Mouse (Mus musculus) MEL (cell line): ENCODE measurements around the gene Supt4a. TPM values are rescaled to one million over a fixed set of nuclear protein-coding genes. Genes with fewer than 3 reads are reported as not detected.
A peak's percentile ranks its signal among the peaks of the same experiment; 100 is the strongest.

Experiments
- DNase-seq: peaks from one replicate; pipeline ENCODE4 v3.0.0; 2011; ENCODE audit warnings: low read depth, low spot score
- H3K27ac ChIP-seq: 2 replicates; pipeline ENCODE4 v1.5.1; 2012; ENCODE audit warnings: low read depth, mild to moderate bottlenecking, control low read depth, low read length, moderate library complexity; ENCODE audit not compliant: control insufficient read depth
- H3K27me3 ChIP-seq, 2 experiments: fragments of 150-350 bp in 1 of 2; sonication (generic) in 1 of 2; 2 replicates each; pipeline ENCODE4 v1.6.1; 2012; ENCODE audit warnings: low read length in 2 of 2, mild to moderate bottlenecking in 2 of 2, improper control_type of control experiment in 1 of 2, moderate library complexity in 1 of 2; ENCODE audit not compliant: insufficient read depth in 2 of 2, control insufficient read depth in 1 of 2
- H3K36me3 ChIP-seq, 2 experiments: 2 replicates each; pipeline ENCODE4 v1.6.1; 2012 to 2014; ENCODE audit warnings: low read length in 2 of 2, improper control_type of control experiment in 1 of 2, inconsistent platforms in 1 of 2, mild to moderate bottlenecking in 1 of 2; ENCODE audit not compliant: insufficient read depth in 2 of 2, control insufficient read depth in 1 of 2
- H3K4me1 ChIP-seq, 2 experiments: fragments of 150-350 bp in 1 of 2; sonication (generic) in 1 of 2; 2 replicates each; pipeline ENCODE4 v1.6.1; 2012; ENCODE audit warnings: low read length in 2 of 2, improper control_type of control experiment in 1 of 2, mild to moderate bottlenecking in 1 of 2; ENCODE audit not compliant: insufficient read depth in 2 of 2, control insufficient read depth in 1 of 2
- H3K4me3 ChIP-seq, 2 experiments: fragments of 150-350 bp in 1 of 2; sonication (generic) in 1 of 2; 2 replicates each; pipeline ENCODE4 v1.5.1; 2012; ENCODE audit warnings: low read depth in 2 of 2, low read length in 2 of 2, mild to moderate bottlenecking in 2 of 2, moderate library complexity in 2 of 2, control low read depth in 1 of 2, improper control_type of control experiment in 1 of 2; ENCODE audit not compliant: control insufficient read depth in 1 of 2, insufficient read depth in 1 of 2
- H3K79me2 ChIP-seq: 2 replicates; pipeline ENCODE4 v1.6.1; 2012; ENCODE audit warnings: mild to moderate bottlenecking, low read length, moderate library complexity; ENCODE audit not compliant: control insufficient read depth, poor library complexity, insufficient read depth
- H3K9ac ChIP-seq: 2 replicates; pipeline ENCODE4 v1.6.1; 2012; ENCODE audit warnings: low read depth, mild to moderate bottlenecking, control low read depth, low read length, moderate library complexity; ENCODE audit not compliant: control insufficient read depth, poor library complexity, severe bottlenecking
- H3K9me3 ChIP-seq: fragments of 150-350 bp; sonication (generic); replicated peaks from 2 replicates; pipeline ENCODE4 v1.6.1; 2012; ENCODE audit warnings: mild to moderate bottlenecking, low read length, improper control_type of control experiment, moderate library complexity; ENCODE audit not compliant: insufficient read depth
- BHLHE40 ChIP-seq: IDR thresholded peaks from 2 replicates; pipeline ENCODE4 v1.6.1; 2012; ENCODE audit warnings: low read depth, mild to moderate bottlenecking, inconsistent platforms, low read length, improper control_type of control experiment, borderline replicate concordance
- CHD1 ChIP-seq: IDR thresholded peaks from 2 replicates; pipeline ENCODE4 v1.6.1; 2012; ENCODE audit warnings: low read depth, mild to moderate bottlenecking, inconsistent platforms, low read length, improper control_type of control experiment
- CHD2 ChIP-seq: IDR thresholded peaks from 2 replicates; pipeline ENCODE4 v1.6.1; 2011; ENCODE audit warnings: low read length, improper control_type of control experiment
- CTCF ChIP-seq, 3 experiments: IDR thresholded peaks in 2 of 3; conservative IDR thresholded peaks in 1 of 3; 2 replicates each; pipeline ENCODE4 v1.5.1; 2011 to 2012; ENCODE audit warnings: low read length in 3 of 3, low read depth in 2 of 3, mild to moderate bottlenecking in 2 of 3, improper control_type of control experiment in 1 of 3, inconsistent platforms in 1 of 3, mixed read lengths in 1 of 3, moderate library complexity in 1 of 3; ENCODE audit not compliant: control insufficient read depth in 1 of 3, insufficient read depth in 1 of 3, poor library complexity in 1 of 3, severe bottlenecking in 1 of 3
- E2F4 ChIP-seq: IDR thresholded peaks from 2 replicates; pipeline ENCODE4 v1.6.1; 2011; ENCODE audit warnings: low read depth, low read length, improper control_type of control experiment, borderline replicate concordance
- ELF1 ChIP-seq: IDR thresholded peaks from 2 replicates; pipeline ENCODE4 v1.6.1; 2014; ENCODE audit warnings: low read depth, mild to moderate bottlenecking, inconsistent platforms, low read length, improper control_type of control experiment, moderate library complexity
- EP300 ChIP-seq, 2 experiments: IDR thresholded peaks; 2 replicates each; pipeline ENCODE4 v1.6.1; 2011; ENCODE audit warnings: improper control_type of control experiment in 2 of 2, low read length in 2 of 2, low read depth in 1 of 2, mild to moderate bottlenecking in 1 of 2
- ETS1 ChIP-seq: IDR thresholded peaks from 2 replicates; pipeline ENCODE4 v1.6.1; 2012; ENCODE audit warnings: low read depth, mild to moderate bottlenecking, inconsistent platforms, low read length, improper control_type of control experiment, moderate library complexity
- GABPA ChIP-seq: IDR thresholded peaks from 2 replicates; pipeline ENCODE4 v1.6.1; 2012; ENCODE audit warnings: low read depth, mild to moderate bottlenecking, inconsistent platforms, low read length, improper control_type of control experiment, moderate library complexity
- GATA1 ChIP-seq: IDR thresholded peaks from 2 replicates; pipeline ENCODE4 v1.6.1; 2011; ENCODE audit warnings: low read depth, low read length, improper control_type of control experiment
- HCFC1 ChIP-seq: IDR thresholded peaks from 2 replicates; pipeline ENCODE4 v1.6.1; 2012; ENCODE audit warnings: low read depth, mild to moderate bottlenecking, inconsistent platforms, low read length, improper control_type of control experiment, moderate library complexity
- JUND ChIP-seq: IDR thresholded peaks from 2 replicates; pipeline ENCODE4 v1.6.1; 2011; ENCODE audit warnings: low read depth, mild to moderate bottlenecking, improper control_type of control experiment, low read length
- KAT2A ChIP-seq: conservative IDR thresholded peaks from 2 replicates; pipeline ENCODE4 v1.6.1; 2012; ENCODE audit warnings: low read depth, low read length, improper control_type of control experiment, inconsistent platforms
- MAFK ChIP-seq: IDR thresholded peaks from 2 replicates; pipeline ENCODE4 v1.6.1; 2011; ENCODE audit warnings: low read depth, mild to moderate bottlenecking, low read length, improper control_type of control experiment, borderline replicate concordance
- MAX ChIP-seq: IDR thresholded peaks from 2 replicates; pipeline ENCODE4 v1.6.1; 2011; ENCODE audit warnings: low read length, improper control_type of control experiment
- MAZ ChIP-seq: IDR thresholded peaks from 2 replicates; pipeline ENCODE4 v1.6.1; 2012; ENCODE audit warnings: low read depth, mild to moderate bottlenecking, inconsistent platforms, low read length, improper control_type of control experiment
- MEF2A ChIP-seq: IDR thresholded peaks from 2 replicates; pipeline ENCODE4 v1.6.1; 2014; ENCODE audit warnings: low read depth, mild to moderate bottlenecking, inconsistent platforms, low read length, improper control_type of control experiment; ENCODE audit not compliant: poor library complexity, insufficient replicate concordance, severe bottlenecking; ENCODE audit errors: extremely low read depth
- MYB ChIP-seq: IDR thresholded peaks from 2 replicates; pipeline ENCODE4 v1.6.1; 2011; ENCODE audit warnings: mild to moderate bottlenecking, low read depth, low read length, improper control_type of control experiment
- NELFE ChIP-seq: IDR thresholded peaks from 2 replicates; pipeline ENCODE4 v1.6.1; 2011; ENCODE audit warnings: low read depth, low read length, improper control_type of control experiment
- NRF1 ChIP-seq: IDR thresholded peaks from 2 replicates; pipeline ENCODE4 v1.6.1; 2014; ENCODE audit warnings: low read depth, mild to moderate bottlenecking, inconsistent platforms, low read length, improper control_type of control experiment, moderate library complexity; ENCODE audit not compliant: poor library complexity, insufficient read depth, severe bottlenecking
- POLR2A ChIP-seq, 2 experiments: IDR thresholded peaks; 2 replicates each; pipeline ENCODE4 v1.6.1; 2011 to 2012; ENCODE audit warnings: low read length in 2 of 2, mild to moderate bottlenecking in 2 of 2, control low read depth in 1 of 2, improper control_type of control experiment in 1 of 2, low read depth in 1 of 2, moderate library complexity in 1 of 2; ENCODE audit not compliant: control insufficient read depth in 1 of 2, insufficient read depth in 1 of 2, poor library complexity in 1 of 2
- POLR2AphosphoS2 ChIP-seq: IDR thresholded peaks from 2 replicates; pipeline ENCODE4 v1.6.1; 2011; ENCODE audit warnings: low read length, improper control_type of control experiment
- RAD21 ChIP-seq: IDR thresholded peaks from 2 replicates; pipeline ENCODE4 v1.6.1; 2011; ENCODE audit warnings: mild to moderate bottlenecking, low read depth, low read length, improper control_type of control experiment
- RCOR1 ChIP-seq: IDR thresholded peaks from 2 replicates; pipeline ENCODE4 v1.6.1; 2012; ENCODE audit warnings: low read depth, mild to moderate bottlenecking, inconsistent platforms, low read length, improper control_type of control experiment
- SIN3A ChIP-seq: IDR thresholded peaks from 2 replicates; pipeline ENCODE4 v1.6.1; 2012; ENCODE audit warnings: low read length, improper control_type of control experiment, inconsistent platforms
- SMC3 ChIP-seq: IDR thresholded peaks from 2 replicates; pipeline ENCODE4 v1.6.1; 2011; ENCODE audit warnings: low read depth, low read length, improper control_type of control experiment
- TAL1 ChIP-seq: IDR thresholded peaks from 2 replicates; pipeline ENCODE4 v1.6.1; 2012; ENCODE audit warnings: mild to moderate bottlenecking, inconsistent platforms, low read length, moderate library complexity, mixed read lengths
- TBP ChIP-seq: IDR thresholded peaks from 2 replicates; pipeline ENCODE4 v1.8.0; 2011; ENCODE audit warnings: low read depth, low read length, improper control_type of control experiment
- TCF12 ChIP-seq: IDR thresholded peaks from 2 replicates; pipeline ENCODE4 v1.6.1; 2014; ENCODE audit warnings: low read depth, mild to moderate bottlenecking, inconsistent platforms, low read length, improper control_type of control experiment, moderate library complexity
- UBTF ChIP-seq: IDR thresholded peaks from 2 replicates; pipeline ENCODE4 v1.6.1; 2012; ENCODE audit warnings: low read depth, mild to moderate bottlenecking, inconsistent platforms, low read length, improper control_type of control experiment, moderate library complexity, borderline replicate concordance; ENCODE audit not compliant: insufficient read depth
- USF1 ChIP-seq: IDR thresholded peaks from 2 replicates; pipeline ENCODE4 v1.6.1; 2014; ENCODE audit warnings: low read depth, mild to moderate bottlenecking, inconsistent platforms, low read length, improper control_type of control experiment, moderate library complexity
- USF2 ChIP-seq, 2 experiments: IDR thresholded peaks; 2 replicates each; pipeline ENCODE4 v1.6.1; 2011 to 2012; ENCODE audit warnings: improper control_type of control experiment in 2 of 2, low read length in 2 of 2, borderline replicate concordance in 1 of 2, inconsistent platforms in 1 of 2, low read depth in 1 of 2, mild to moderate bottlenecking in 1 of 2; ENCODE audit not compliant: insufficient read depth in 1 of 2
- ZC3H11A ChIP-seq: IDR thresholded peaks from 2 replicates; pipeline ENCODE4 v1.6.1; 2012; ENCODE audit warnings: low read depth, mild to moderate bottlenecking, inconsistent platforms, low read length, improper control_type of control experiment
- ZKSCAN1 ChIP-seq: IDR thresholded peaks from 2 replicates; pipeline ENCODE4 v1.6.1; 2012; ENCODE audit warnings: low read depth, mild to moderate bottlenecking, inconsistent platforms, low read length, improper control_type of control experiment, moderate library complexity
- ZMIZ1 ChIP-seq: IDR thresholded peaks from 2 replicates; pipeline ENCODE4 v1.6.1; 2012; ENCODE audit warnings: low read depth, mild to moderate bottlenecking, inconsistent platforms, low read length, improper control_type of control experiment, moderate library complexity
- ZNF384 ChIP-seq: IDR thresholded peaks from 2 replicates; pipeline ENCODE4 v1.6.1; 2012; ENCODE audit warnings: low read depth, mild to moderate bottlenecking, inconsistent platforms, low read length, improper control_type of control experiment
- polyA plus RNA-seq, 2 experiments: library from polyadenylated mRNA; stranded (reverse) in 1 of 2; unstranded in 1 of 2; fragments of >175 nt in 1 of 2; fragments of >200 nt in 1 of 2; gene quantifications; 2 replicates each; pipeline versions ENCODE4 v1.2.1 to v1.2.4; 2012; ENCODE audit warnings: low replicate concordance in 2 of 2, low read depth in 1 of 2; ENCODE audit not compliant: insufficient read length in 2 of 2, insufficient read depth in 1 of 2, missing spikeins in 1 of 2
- total RNA-seq: library from RNA; depleted of rRNA; stranded (reverse); fragments of 300-350 nt; gene quantifications from 2 replicates; pipeline ENCODE4 v1.2.3, GENCODE M21; 2012

The Supt4a gene
- total and polyA plus RNA-seq, 3 experiments = 223 to 332 TPM; not detected in 1

- Histone ChIP-seq H3K9ac (peak overlapping the region; percentile 70), H3K36me3 (peaks cover 0 to 56% of the 10 kb centered on the region in 2 experiments; a peak in 2 of 4 replicates)
- TF ChIP-seq UBTF (no peak), USF2 (IDR thresholded peaks at IDR 0.05; ENCODE audit: borderline replicate concordance in 1 of 2, insufficient read depth in 1 of 2, low read depth in 1 of 2, low read length in 2 of 2) (no peak), NRF1 (no peak), MAZ (0 out of 2 replicates have a peak, but pooled peaks have one; percentile 8), CHD1 (no peak), TCF12 (no peak), JUND (no peak), ZMIZ1 (0 out of 2 replicates have a peak, but pooled peaks have one; percentile 13), GABPA (no peak), KAT2A (no peak), TBP (peak; percentile 62; the same call in 1 of the 2 replicates), MEF2A (no peak), CHD2 (no peak), NELFE (no peak; the same call in 1 of the 2 replicates), RAD21 (no peak), POLR2AphosphoS2 (no peak), USF1 (no peak), SMC3 (0 out of 2 replicates have a peak, but pooled peaks have one; percentile 9), MAFK (no peak), EP300 (IDR thresholded peaks at IDR 0.05; ENCODE audit: low read depth in 1 of 2, low read length in 2 of 2) (no peak), MYB (no peak), BHLHE40 (no peak), ZC3H11A (no peak), E2F4 (0 out of 2 replicates have a peak, but pooled peaks have one; percentile 45), ZKSCAN1 (no peak), TAL1 (no peak), SIN3A (0 out of 2 replicates have a peak, but pooled peaks have one; percentile 12), RCOR1 (no peak), ETS1 (no peak), POLR2A (IDR thresholded peaks at IDR 0.05; ENCODE audit: control insufficient read depth in 1 of 2, insufficient read depth in 1 of 2, low read depth in 1 of 2, low read length in 2 of 2, poor library complexity in 1 of 2) (peak in 1 of 2 experiments; percentile 29; a peak in 2 of 4 replicates), HCFC1 (no peak), GATA1 (no peak), ZNF384 (peak; percentile 66; the same call in 1 of the 2 replicates), ELF1 (0 out of 2 replicates have a peak, but pooled peaks have one; percentile 4), MAX (no peak), CTCF (IDR thresholded peaks at IDR 0.05 in 2 of 3, conservative IDR thresholded peaks at IDR 0.05 in 1 of 3; ENCODE audit: control insufficient read depth in 1 of 3, insufficient read depth in 1 of 3, low read depth in 2 of 3, low read length in 3 of 3, poor library complexity in 1 of 3, severe bottlenecking in 1 of 3) (no peak)
Observed at GRCm38 (mm10) chr11:87730652-87731310, 6.6 kb upstream of the Supt4a start.

More at GRCm38 (mm10) chr11:87730652-87731310, 6.6 kb upstream of the Supt4a start:
- H3K4me1 ChIP-seq = peaks cover 31 to 78% of the 10 kb centered on the region in 2 experiments
- peak overlapping the region; percentile 30 to 45; a peak in 3 of 4 replicates for H3K4me3 ChIP-seq
- H3K79me2 ChIP-seq = peaks cover 44% of the 10 kb centered on the region
- no peaks in the 10 kb centered on the region for H3K9me3 ChIP-seq
- no peaks in the 10 kb centered on the region for H3K27me3 ChIP-seq
- peak overlapping the region; percentile 92 for H3K27ac ChIP-seq
- DNase-seq = peak; percentile 76
